12 mouse cellular contexts compared by ENCODE assay signal in the genomic region with DNA sequence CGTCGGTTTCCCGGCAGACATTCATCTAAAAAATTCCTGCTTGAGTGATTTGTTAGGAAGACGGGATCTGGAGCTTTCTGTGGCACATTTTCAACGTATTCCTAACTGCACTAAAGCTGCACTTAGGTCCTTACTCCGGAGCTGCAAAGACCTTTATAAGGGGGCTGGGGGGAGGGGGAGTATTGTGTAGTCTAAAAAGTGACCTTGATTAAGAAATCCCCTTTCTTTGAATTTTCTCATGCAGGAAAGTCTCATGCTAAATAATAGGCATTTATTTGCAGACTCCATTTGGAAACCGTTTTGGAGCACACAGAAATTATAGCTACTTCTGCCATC.
DNase-seq lines count a peak whose midpoint lies in the region; ATAC-seq and TF ChIP-seq lines count a peak whose summit lies in the region.
"Had no signal": no experiment of that assay in that cellular context is flagged by ENCODE, and none has a peak within 500 bp of the region (broad histone marks: within the 10 kb centered on the region; RNA-seq: fewer than 3 reads in every experiment).

No protein-coding gene starts in this region.

- no peak overlapping the region for H3K4me3 ChIP-seq in hindbrain, embryonic 10.5 days
- H3K4me3 ChIP-seq in hindbrain, embryonic 11.5 days (ENCODE audit: low read depth, low read length) = no peak overlapping the region
- peak overlapping the region; percentile 42 for H3K4me3 ChIP-seq in bone marrow macrophage, adult 2 months (ENCODE audit: insufficient read depth, low read length)
- peak overlapping the region; percentile 15; the same call in 1 of the 2 replicates for H3K4me3 ChIP-seq in limb, embryonic 13.5 days

- WGBS in hindbrain, embryonic 10.5 days = 63% methylated on average over 7 of the region's 7 CpGs
- 55% methylated on average over 7 of the region's 7 CpGs for WGBS in hindbrain, embryonic 11.5 days
- WGBS in limb, embryonic 13.5 days = 10% methylated on average over 7 of the region's 7 CpGs

- no peak for DNase-seq in hindbrain, embryonic 10.5 days (ENCODE audit: low spot score)
- no peak for DNase-seq in hindbrain, embryonic 11.5 days (ENCODE audit: low spot score)
- no peak for DNase-seq in T-cell, adult 2 months (ENCODE audit: low spot score)
- no peak for DNase-seq in spleen, adult 18-20 months
- DNase-seq: adrenal gland, postnatal 10 days; cerebellum, postnatal 25 days; forebrain, postnatal 0 days; kidney, adult 18-20 months; thymus, postnatal 36 days had no signal

- TF ChIP-seq CTCF in bone marrow macrophage, adult 2 months (IDR thresholded peaks at IDR 0.05; ENCODE audit: low read depth, low read length) = no peak

- ATAC-seq in hindbrain, embryonic 11.5 days (ENCODE audit: low FRiP score) = no peak
- peak; percentile 19 for ATAC-seq in CD4-positive, CD25-positive, alpha-beta regulatory T cell, adult 4 months
- ATAC-seq in limb, embryonic 13.5 days (ENCODE audit: low FRiP score, low read depth) = peak; percentile 66; the same call in 1 of the 2 replicates
- ATAC-seq: forebrain, postnatal 0 days had no signal

- no peaks in the 10 kb centered on the region for H3K9me3 ChIP-seq in hindbrain, embryonic 10.5 days
- H3K9me3 ChIP-seq in hindbrain, embryonic 11.5 days (ENCODE audit: control insufficient read depth, low read length) = no peaks in the 10 kb centered on the region
- H3K9me3 ChIP-seq in limb, embryonic 13.5 days = no peaks in the 10 kb centered on the region

- peaks cover 36% of the 10 kb centered on the region for H3K4me1 ChIP-seq in hindbrain, embryonic 10.5 days (replicated peaks)
- H3K4me1 ChIP-seq in hindbrain, embryonic 11.5 days (replicated peaks; ENCODE audit: control insufficient read depth, insufficient read depth, low read length) = peaks cover 4% of the 10 kb centered on the region; the same call in 1 of the 2 replicates
- peaks cover 18% of the 10 kb centered on the region for H3K4me1 ChIP-seq in bone marrow macrophage, adult 2 months (ENCODE audit: control insufficient read depth, insufficient read depth, low read length)
- peaks cover 54% of the 10 kb centered on the region for H3K4me1 ChIP-seq in limb, embryonic 13.5 days

- no peaks in the 10 kb centered on the region for H3K36me3 ChIP-seq in hindbrain, embryonic 10.5 days
- H3K36me3 ChIP-seq in hindbrain, embryonic 11.5 days (ENCODE audit: control insufficient read depth, insufficient read depth, low read length) = no peaks in the 10 kb centered on the region
- H3K36me3 ChIP-seq in limb, embryonic 13.5 days = no peaks in the 10 kb centered on the region

- H3K27me3 ChIP-seq in hindbrain, embryonic 10.5 days (ENCODE audit: insufficient read depth, poor library complexity, severe bottlenecking) = peaks cover 66% of the 10 kb centered on the region
- H3K27me3 ChIP-seq in hindbrain, embryonic 11.5 days (ENCODE audit: control insufficient read depth, insufficient read depth, low read length) = no peaks in the 10 kb centered on the region
- no peaks in the 10 kb centered on the region for H3K27me3 ChIP-seq in limb, embryonic 13.5 days

- peak overlapping the region; percentile 56; the same call in 1 of the 2 replicates for H3K27ac ChIP-seq in hindbrain, embryonic 10.5 days
- no peak overlapping the region for H3K27ac ChIP-seq in hindbrain, embryonic 11.5 days (ENCODE audit: low read depth, low read length)
- H3K27ac ChIP-seq in bone marrow macrophage, adult 2 months (ENCODE audit: insufficient read depth, low read depth, low read length) = peak overlapping the region; percentile 96
- peak overlapping the region; percentile 96 for H3K27ac ChIP-seq in limb, embryonic 13.5 days

- TF ChIP-seq POLR2A in bone marrow macrophage, adult 2 months (IDR thresholded peaks at IDR 0.05; ENCODE audit: borderline replicate concordance, low read depth, low read length) = no peak

- H3K9ac ChIP-seq in hindbrain, embryonic 11.5 days (ENCODE audit: low read depth, low read length) = no peak overlapping the region
- no peak overlapping the region for H3K9ac ChIP-seq in limb, embryonic 13.5 days
- H3K9ac ChIP-seq: forebrain, postnatal 0 days had no signal

- H3K4me2 ChIP-seq in hindbrain, embryonic 11.5 days (replicated peaks; ENCODE audit: low read depth, low read length) = no peak overlapping the region
- peak overlapping the region; percentile 49 for H3K4me2 ChIP-seq in limb, embryonic 13.5 days (replicated peaks)

Comparison
In these comparisons a context has a peak if more than half of its experiments do, and no peak if none do; other contexts are left out.
1. H3K4me3 ChIP-seq: peak in bone marrow macrophage, adult 2 months (single experiment) and limb, embryonic 13.5 days (single experiment); none in hindbrain, embryonic 10.5 days (single experiment) and hindbrain, embryonic 11.5 days (single experiment).